Comparison of ENCODE assay signal across 10 mouse cellular contexts in the genomic region with DNA sequence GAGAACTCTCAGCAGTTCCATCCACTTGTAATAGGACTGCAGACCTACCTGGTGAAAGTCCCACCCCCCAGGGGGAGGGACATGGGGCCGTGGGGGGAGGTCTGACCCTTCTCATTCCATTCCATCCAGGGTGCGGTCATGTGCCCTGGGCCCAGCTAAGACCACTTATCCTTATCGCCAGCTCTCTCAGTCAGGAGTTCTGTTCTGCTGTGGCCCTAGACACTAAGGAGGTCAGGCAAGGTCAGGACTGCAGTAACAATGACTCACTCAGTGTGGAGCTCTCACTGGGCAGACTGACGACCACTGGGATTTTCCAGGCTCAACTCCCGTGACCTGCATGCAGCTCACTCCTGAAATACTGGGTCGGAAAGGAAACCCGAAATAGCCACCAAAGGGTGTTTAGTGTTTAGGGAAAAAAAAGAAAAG. TPM values are rescaled to one million over a fixed set of nuclear protein-coding genes. Genes with fewer than 3 reads are reported as not detected.
A peak's percentile ranks its signal among the peaks of the same experiment; 100 is the strongest.
DNase-seq lines count a peak whose midpoint lies in the region; ATAC-seq lines count a peak whose summit lies in the region.
"Had no signal": no experiment of that assay in that cellular context is flagged by ENCODE, and none has a peak within 500 bp of the region (broad histone marks: within the 10 kb centered on the region; RNA-seq: fewer than 3 reads in every experiment).

No protein-coding gene starts in this region.

- ATAC-seq in granulocyte monocyte progenitor cell, adult 5-6 weeks (replicated peaks; ENCODE audit: poor library complexity, severe bottlenecking), result no peak
- ATAC-seq: forebrain, postnatal 0 days had no signal

- intact Hi-C loops in heart, postnatal 10 days (cut with DNase I), result no loop called here
- intact Hi-C loops in left cerebral cortex, postnatal 10 days (cut with DNase I), result no loop called here

- DNase-seq in adrenal gland, adult 8-10 months, result peak; percentile 14
- no peak for DNase-seq in adrenal gland, adult 18-20 months (ENCODE audit: low spot score in 2 of 2)
- peak; percentile 30 for DNase-seq in embryo, embryonic 11 days
- DNase-seq in heart, postnatal 10 days, result peak; percentile 58 to 75
- DNase-seq in lung, postnatal 4 days, result peak; percentile 36 to 78
- no peak for DNase-seq in cerebellum, adult 9-10 months
- DNase-seq in left cerebral cortex, postnatal 10 days (ENCODE audit: extremely low spot score in 1 of 2, low spot score in 2 of 2), result no peak
- DNase-seq: B cell, adult 2 months; forebrain, postnatal 0 days had no signal

RNA-seq across cellular contexts. Expression of a gene that starts 16.1 kb away (rescaled TPM):
- 10 to 100 TPM; 18.2 to 21.0 (median 20.2) TPM for total RNA-seq in adrenal gland, adult 8-10 months (2022)
- total RNA-seq in adrenal gland, adult 18-20 months (2021), result 10 to 100 TPM in 1 of 2 experiments, 1 to 10 TPM in 1; 7.5 to 14.4 TPM
- total RNA-seq in heart, postnatal 10 days (2021), result 10 to 100 TPM; 25.3 to 27.0 TPM
- total RNA-seq in left cerebral cortex, postnatal 10 days (2021), result 1 to 10 TPM; 8.1 to 8.2 TPM
- 14.2 and 19.9 TPM in 2 replicates for total RNA-seq in granulocyte monocyte progenitor cell, adult 5-6 weeks (2014; fragmentation: Nextera tagmentation)
- total RNA-seq in granulocyte monocyte progenitor cell, adult 5-6 weeks (2017), result 7.5 and 9.7 TPM in 2 replicates

Comparison
In these comparisons a context has a peak if more than half of its experiments do, and no peak if none do; other contexts are left out.
1. DNase-seq: peak in adrenal gland, adult 8-10 months (single experiment), embryo, embryonic 11 days (single experiment), heart, postnatal 10 days (2 of 2) and lung, postnatal 4 days (2 of 2); none in adrenal gland, adult 18-20 months (0 of 2), cerebellum, adult 9-10 months (single experiment) and left cerebral cortex, postnatal 10 days (0 of 2).